Mouse (Mus musculus): ENCODE measurements around the gene Gpbar1.
"Not testable (repeated sequence)": the region's sequence is repeated elsewhere in the genome, so short reads cannot be mapped to it uniquely, and the experiment has no call there.

Gpbar1 gene

DNA sequence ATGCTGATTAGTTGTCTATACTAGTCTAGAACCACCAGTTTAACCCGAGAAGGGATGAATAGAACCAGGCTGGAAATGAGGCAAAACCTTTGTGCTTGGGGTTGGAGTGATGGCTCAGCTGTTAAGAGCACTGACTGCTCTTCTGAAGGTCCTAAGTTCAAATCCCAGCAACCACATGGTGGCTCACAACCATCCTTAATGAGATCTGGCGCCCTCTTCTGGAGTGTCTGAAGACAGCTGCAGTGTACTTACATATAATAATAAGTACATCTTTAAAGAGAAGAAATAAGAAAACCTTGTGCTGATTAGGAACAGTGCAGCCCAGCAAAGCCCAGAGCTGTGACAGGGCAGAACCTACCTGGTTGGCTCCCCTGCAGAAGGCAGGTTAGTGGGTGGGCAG lies 48.6 kb downstream of the Gpbar1 start:
- DNase-seq (ENCODE audit: low spot score in 2 of 2) = not testable (repeated sequence)
